Mouse (Mus musculus): ENCODE measurements around the gene Pacs1.

GRCm38 (mm10) chr19:5269392-5269791, 3.5 kb downstream of the Pacs1 start:
- TF ChIP-seq CTCF (IDR thresholded peaks at IDR 0.05; ENCODE audit: extremely low read depth, insufficient read depth, low read length) (no peak), POLR2A (IDR thresholded peaks at IDR 0.05; ENCODE audit: extremely low read depth, insufficient read depth, low read length) (no peak)

Data from cortical plate, adult 2 months (tissue).